Mouse (Mus musculus): ENCODE results near the gene Ero1l. TPM values are rescaled to one million over a fixed set of nuclear protein-coding genes. Genes with fewer than 3 reads are reported as not detected.
A peak's percentile ranks its signal among the peaks of the same experiment; 100 is the strongest.

Gene Ero1l
- polyA plus RNA-seq, 1 experiment, result 21.2 TPM

GRCm38 (mm10) chr14:45282066-45282465 is 36.5 kb downstream of the Ero1l start:
- Histone ChIP-seq H3K4me3 (replicated peaks; ENCODE audit: control insufficient read depth, low read depth, low read length) (no peak overlapping the region), H3K27ac (ENCODE audit: control insufficient read depth, insufficient read depth, low read depth, low read length, poor library complexity) (no peak overlapping the region), H3K4me1 (ENCODE audit: control insufficient read depth, insufficient read depth, low read length) (no peaks in the 10 kb centered on the region)
- no peak for TF ChIP-seq CTCF (IDR thresholded peaks at IDR 0.05; ENCODE audit: control insufficient read depth, insufficient read depth, low read length)
- TF ChIP-seq POLR2A (IDR thresholded peaks at IDR 0.05; ENCODE audit: borderline replicate concordance, control insufficient read depth, low read depth, low read length), result no peak
- 83% methylated on average over 3 of the region's 3 CpGs for WGBS

DNA sequence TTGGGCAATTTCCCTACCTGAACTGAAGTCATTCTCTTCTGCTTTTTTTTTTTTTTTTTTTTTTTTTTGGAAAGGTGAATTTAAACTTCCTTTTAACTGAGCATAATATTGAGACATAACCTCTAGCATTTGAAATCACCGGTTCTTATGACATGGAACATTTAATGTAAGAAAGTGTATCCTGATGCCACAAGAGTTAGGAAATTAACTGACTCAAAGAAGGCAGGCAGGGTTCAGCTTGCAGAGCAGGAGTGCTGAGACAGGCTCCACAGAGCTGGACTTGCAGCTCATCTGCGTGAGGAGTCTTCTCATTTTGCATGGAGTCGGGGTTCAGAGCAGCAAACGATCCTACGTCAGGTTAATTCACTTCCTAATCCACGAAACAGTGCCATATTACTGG is 42.8 kb downstream of the Ero1l start:
- 43% methylated on average over 6 of the region's 6 CpGs for WGBS
- TF ChIP-seq CTCF (IDR thresholded peaks at IDR 0.05; ENCODE audit: control insufficient read depth, insufficient read depth, low read length), result no peak
- TF ChIP-seq POLR2A (IDR thresholded peaks at IDR 0.05; ENCODE audit: borderline replicate concordance, control insufficient read depth, low read depth, low read length), result no peak
- Histone ChIP-seq H3K4me3 (replicated peaks; ENCODE audit: control insufficient read depth, low read depth, low read length) (peak overlapping the region; percentile 60), H3K4me1 (ENCODE audit: control insufficient read depth, insufficient read depth, low read length) (no peaks in the 10 kb centered on the region), H3K27ac (ENCODE audit: control insufficient read depth, insufficient read depth, low read depth, low read length, poor library complexity) (peak overlapping the region; percentile 81; the same call in 1 of the 2 replicates)

GRCm38 (mm10) chr14:45263831-45264592 is 54.6 kb downstream of the Ero1l start:
- no peaks in the 10 kb centered on the region for H3K4me1 ChIP-seq (ENCODE audit: control insufficient read depth, insufficient read depth, low read length)
- H3K4me3 ChIP-seq (replicated peaks; ENCODE audit: control insufficient read depth, low read depth, low read length), result no peak overlapping the region
- no peak overlapping the region for H3K27ac ChIP-seq (ENCODE audit: control insufficient read depth, insufficient read depth, low read depth, low read length, poor library complexity)
- no peak for TF ChIP-seq POLR2A (IDR thresholded peaks at IDR 0.05; ENCODE audit: borderline replicate concordance, control insufficient read depth, low read depth, low read length)
- no peak for TF ChIP-seq CTCF (IDR thresholded peaks at IDR 0.05; ENCODE audit: control insufficient read depth, insufficient read depth, low read length)
- WGBS, result 88% methylated on average over 3 of the region's 3 CpGs

GRCm38 (mm10) chr14:45251548-45252076 is 67.0 kb downstream of the Ero1l start:
- no peaks in the 10 kb centered on the region for H3K4me1 ChIP-seq (ENCODE audit: control insufficient read depth, insufficient read depth, low read length)
- TF ChIP-seq CTCF (IDR thresholded peaks at IDR 0.05; ENCODE audit: control insufficient read depth, insufficient read depth, low read length), result no peak
- TF ChIP-seq POLR2A (IDR thresholded peaks at IDR 0.05; ENCODE audit: borderline replicate concordance, control insufficient read depth, low read depth, low read length), result no peak
- no peak overlapping the region for H3K4me3 ChIP-seq (replicated peaks; ENCODE audit: control insufficient read depth, low read depth, low read length)
- H3K27ac ChIP-seq (ENCODE audit: control insufficient read depth, insufficient read depth, low read depth, low read length, poor library complexity), result no peak overlapping the region
- 67% methylated on average over 4 of the region's 4 CpGs for WGBS

DNA sequence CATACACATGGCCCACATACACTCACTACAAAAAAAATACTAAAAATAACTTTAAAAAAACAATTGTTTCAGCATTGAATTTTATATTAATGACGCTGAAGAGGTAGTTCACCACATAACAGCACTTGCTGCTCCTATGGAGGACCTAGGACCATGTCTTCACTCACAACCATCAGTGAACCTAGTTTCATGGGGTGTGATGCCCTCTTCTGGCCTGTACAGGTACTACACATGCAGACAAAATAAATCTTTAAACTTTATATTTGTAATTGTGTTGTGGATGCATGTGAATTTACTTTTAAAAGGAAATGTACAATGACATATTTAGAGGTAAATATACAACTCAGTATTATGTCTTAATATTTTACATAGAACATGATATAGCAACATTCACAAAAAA is 77.0 kb downstream of the Ero1l start:
- Histone ChIP-seq H3K4me1 (ENCODE audit: control insufficient read depth, insufficient read depth, low read length) (peaks cover 1% of the 10 kb centered on the region; the same call in 1 of the 2 replicates), H3K27ac (ENCODE audit: control insufficient read depth, insufficient read depth, low read depth, low read length, poor library complexity) (no peak overlapping the region), H3K4me3 (replicated peaks; ENCODE audit: control insufficient read depth, low read depth, low read length) (no peak overlapping the region)
- TF ChIP-seq CTCF (IDR thresholded peaks at IDR 0.05; ENCODE audit: control insufficient read depth, insufficient read depth, low read length) (peak; percentile 32; the same call in 1 of the 2 replicates), POLR2A (IDR thresholded peaks at IDR 0.05; ENCODE audit: borderline replicate concordance, control insufficient read depth, low read depth, low read length) (no peak)
- 63% methylated on average over 1 of the region's 1 CpGs for WGBS

DNA sequence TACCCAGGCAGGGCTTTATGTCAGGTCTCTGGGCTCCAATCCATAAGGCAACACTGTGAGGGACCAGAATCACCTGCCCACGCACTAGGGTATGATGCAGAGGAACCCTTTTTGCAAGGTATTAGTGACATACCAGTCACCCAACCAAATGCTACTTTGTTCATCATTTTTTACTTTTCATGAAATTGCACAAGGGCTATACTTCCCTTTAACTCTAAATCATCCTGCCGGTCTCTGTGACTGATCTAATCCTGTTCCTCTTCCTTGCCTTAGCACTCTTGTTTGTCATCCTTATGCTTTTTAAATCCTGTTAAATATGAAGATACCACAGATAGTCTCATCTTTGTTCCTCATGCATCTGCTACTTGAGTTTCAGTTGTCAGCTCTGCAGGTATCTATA is 79.5 kb downstream of the Ero1l start:
- Histone ChIP-seq H3K4me1 (ENCODE audit: control insufficient read depth, insufficient read depth, low read length) (peaks cover 1% of the 10 kb centered on the region; the same call in 1 of the 2 replicates), H3K27ac (ENCODE audit: control insufficient read depth, insufficient read depth, low read depth, low read length, poor library complexity) (no peak overlapping the region), H3K4me3 (replicated peaks; ENCODE audit: control insufficient read depth, low read depth, low read length) (no peak overlapping the region)
- TF ChIP-seq CTCF (IDR thresholded peaks at IDR 0.05; ENCODE audit: control insufficient read depth, insufficient read depth, low read length) (no peak), POLR2A (IDR thresholded peaks at IDR 0.05; ENCODE audit: borderline replicate concordance, control insufficient read depth, low read depth, low read length) (no peak)
- 24% methylated on average over 2 of the region's 2 CpGs for WGBS

Other genes starting within 250 kb of the Ero1l start
- gene Gpr137c, start 99.1 kb downstream of the Ero1l start, polyA plus RNA-seq (2011; ENCODE audit: insufficient read depth, insufficient read length, low replicate concordance, missing spikeins), result 1.4 and 1.6 TPM in 2 replicates
- gene Txndc16, start 98.4 kb downstream of the Ero1l start, polyA plus RNA-seq (2011; ENCODE audit: insufficient read depth, insufficient read length, low replicate concordance, missing spikeins), result 6.4 and 9.1 TPM in 2 replicates
- 84.3 and 171 TPM in 2 replicates for gene Psmc6, start 11.0 kb upstream of the Ero1l start, polyA plus RNA-seq (2011; ENCODE audit: insufficient read depth, insufficient read length, low replicate concordance, missing spikeins)
- 3.5 and 3.8 TPM in 2 replicates for gene Styx, start 32.3 kb upstream of the Ero1l start, polyA plus RNA-seq (2011; ENCODE audit: insufficient read depth, insufficient read length, low replicate concordance, missing spikeins)
- gene Gnpnat1, start 86.1 kb upstream of the Ero1l start, polyA plus RNA-seq (2011; ENCODE audit: insufficient read depth, insufficient read length, low replicate concordance, missing spikeins), result 9.9 and 16.2 TPM in 2 replicates
- 4.9 and 19.3 TPM in 2 replicates for gene Fermt2, start 211.3 kb upstream of the Ero1l start, polyA plus RNA-seq (2011; ENCODE audit: insufficient read depth, insufficient read length, low replicate concordance, missing spikeins)

All from bone marrow, adult 2 months (tissue).